Mouse (Mus musculus): ENCODE measurements around the gene Hlcs. TPM values are rescaled to one million over a fixed set of nuclear protein-coding genes. Genes with fewer than 3 reads are reported as not detected.

The Hlcs gene
- total RNA-seq, 2 experiments from 2014 or later = 6.0 to 6.3 TPM

- no peak for DNase-seq
- intact Hi-C loops (cut with DNase I) = loop anchor here (10.0 kb wide), 1 partner anchor 146 kb away; no protein-coding TSS in a partner anchor
These were observed 62.6 kb downstream of the Hlcs start for GRCm38 (mm10) chr16:94250640-94251349.

GRCm38 (mm10) chr16:94250136-94250535, 63.2 kb downstream of the Hlcs start:
- DNase-seq = no peak
- intact Hi-C loops (cut with DNase I) = loop anchor here (10.0 kb wide), 1 partner anchor 145 kb away; no protein-coding TSS in a partner anchor

GRCm38 (mm10) chr16:94249666-94250065, 63.7 kb downstream of the Hlcs start:
- intact Hi-C loops (cut with DNase I) = loop anchor here (10.0 kb wide), 1 partner anchor 145 kb away; no protein-coding TSS in a partner anchor
- no peak for DNase-seq

GRCm38 (mm10) chr16:94248721-94249120, 64.7 kb downstream of the Hlcs start:
- intact Hi-C loops (cut with DNase I) = no loop called here
- peak; percentile 32 to 65 for DNase-seq

- intact Hi-C loops (cut with DNase I) = no loop called here
- DNase-seq = no peak
These were observed 66.4 kb downstream of the Hlcs start for GRCm38 (mm10) chr16:94246976-94247375.

GRCm38 (mm10) chr16:94246058-94246784, 67.2 kb downstream of the Hlcs start:
- no peak for DNase-seq
- intact Hi-C loops (cut with DNase I) = no loop called here

- no peak for DNase-seq
- intact Hi-C loops (cut with DNase I) = no loop called here
These were observed 72.2 kb downstream of the Hlcs start for GRCm38 (mm10) chr16:94241126-94241525.

- intact Hi-C loops (cut with DNase I) = no loop called here
- no peak for DNase-seq
These were observed 73.2 kb downstream of the Hlcs start for GRCm38 (mm10) chr16:94240190-94240589.

- intact Hi-C loops (cut with DNase I) = no loop called here
- no peak for DNase-seq
These were observed 73.8 kb downstream of the Hlcs start for GRCm38 (mm10) chr16:94239567-94239966.

GRCm38 (mm10) chr16:94239146-94239545, 74.2 kb downstream of the Hlcs start:
- DNase-seq = no peak

GRCm38 (mm10) chr16:94237130-94237484, 76.3 kb downstream of the Hlcs start:
- intact Hi-C loops (cut with DNase I) = no loop called here
- no peak for DNase-seq

More at GRCm38 (mm10) chr16:94239146-94239545, 74.2 kb downstream of the Hlcs start:
- intact Hi-C loops (cut with DNase I) = no loop called here

- intact Hi-C loops (cut with DNase I) = no loop called here
- DNase-seq = no peak
These were observed 76.9 kb downstream of the Hlcs start for GRCm38 (mm10) chr16:94236226-94237129.

- intact Hi-C loops (cut with DNase I) = no loop called here
- no peak for DNase-seq
These were observed 77.7 kb downstream of the Hlcs start for GRCm38 (mm10) chr16:94235718-94236117.

- no peak for DNase-seq
- intact Hi-C loops (cut with DNase I) = no loop called here
These were observed 79.2 kb downstream of the Hlcs start for GRCm38 (mm10) chr16:94234202-94234601.

- intact Hi-C loops (cut with DNase I) = no loop called here
- no peak for DNase-seq
These were observed 82.3 kb downstream of the Hlcs start for GRCm38 (mm10) chr16:94230909-94231575.

GRCm38 (mm10) chr16:94230499-94230898, 82.9 kb downstream of the Hlcs start:
- intact Hi-C loops (cut with DNase I) = no loop called here
- DNase-seq = no peak

GRCm38 (mm10) chr16:94229890-94230289, 83.5 kb downstream of the Hlcs start:
- DNase-seq = no peak
- intact Hi-C loops (cut with DNase I) = no loop called here

- DNase-seq = peak; percentile 28 to 31
- intact Hi-C loops (cut with DNase I) = no loop called here
These were observed 84.4 kb downstream of the Hlcs start for GRCm38 (mm10) chr16:94228858-94229555.

- DNase-seq = peak; percentile 51 to 68
- intact Hi-C loops (cut with DNase I) = no loop called here
These were observed 85.9 kb downstream of the Hlcs start for GRCm38 (mm10) chr16:94227328-94228018.

Measured in heart, postnatal 14 days (tissue).